Mouse (Mus musculus): ENCODE data around the gene Ntn3.

Gene Ntn3

DNA sequence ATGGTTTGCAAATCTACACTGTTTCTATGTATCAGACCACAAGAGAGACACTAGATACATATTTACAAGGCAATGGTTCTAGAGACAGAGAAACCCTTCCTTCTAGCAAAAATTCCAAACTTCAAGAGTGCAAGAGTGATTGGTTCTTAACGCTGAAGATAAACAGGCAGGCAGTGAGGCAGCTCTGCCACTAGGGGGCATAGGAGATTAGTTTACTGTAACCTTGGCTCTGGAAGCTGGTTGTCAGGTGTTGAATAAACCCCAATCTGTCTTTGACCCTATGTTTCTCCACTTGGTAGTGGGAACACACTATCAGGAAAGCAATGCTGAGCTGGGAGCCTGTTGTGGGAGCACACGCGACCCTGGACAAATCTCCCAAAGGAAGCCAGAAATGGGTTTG lies 35.9 kb downstream of the Ntn3 start:
- DNase-seq, result peak; percentile 76

DNA sequence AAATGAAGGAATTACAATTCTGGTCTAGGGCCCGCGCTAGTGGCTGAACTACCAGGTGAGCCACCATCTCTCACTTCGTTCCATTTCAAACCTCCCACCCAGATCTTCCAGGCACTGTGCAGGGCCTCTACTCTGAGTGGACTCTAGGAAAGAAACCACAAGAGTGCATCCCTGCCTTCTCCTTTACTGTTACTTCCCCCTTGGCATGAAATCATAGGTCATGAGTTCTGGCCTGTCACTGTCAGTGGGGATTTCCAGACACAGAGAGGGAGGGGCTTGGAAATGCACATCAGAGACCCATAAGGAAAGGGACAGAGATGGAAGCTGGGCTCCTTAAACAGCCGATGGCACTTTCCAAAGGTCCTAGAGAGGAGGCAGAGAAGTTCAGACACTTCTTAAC lies 37.6 kb downstream of the Ntn3 start:
- DNase-seq, result no peak

DNA sequence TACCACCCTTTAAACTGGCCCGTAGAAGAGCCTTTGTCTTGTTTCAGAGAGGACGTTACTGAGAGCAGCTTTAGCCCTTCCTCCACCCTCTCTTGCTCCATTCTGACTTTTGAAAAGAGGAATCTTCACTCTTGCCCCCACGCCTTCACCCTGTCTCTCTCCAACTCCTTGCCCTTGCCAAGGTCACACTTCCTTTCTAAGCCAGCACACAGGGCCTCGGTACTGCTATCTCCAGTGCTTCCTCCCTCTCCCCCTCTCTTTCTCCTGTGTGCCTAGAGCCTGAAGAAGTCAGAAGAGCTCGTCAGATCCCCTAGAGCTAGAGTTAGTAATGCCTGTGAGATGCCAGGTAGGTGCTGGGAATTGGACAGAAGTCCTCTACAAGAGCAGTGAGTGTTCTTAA lies 38.6 kb downstream of the Ntn3 start:
- DNase-seq, result no peak

DNA sequence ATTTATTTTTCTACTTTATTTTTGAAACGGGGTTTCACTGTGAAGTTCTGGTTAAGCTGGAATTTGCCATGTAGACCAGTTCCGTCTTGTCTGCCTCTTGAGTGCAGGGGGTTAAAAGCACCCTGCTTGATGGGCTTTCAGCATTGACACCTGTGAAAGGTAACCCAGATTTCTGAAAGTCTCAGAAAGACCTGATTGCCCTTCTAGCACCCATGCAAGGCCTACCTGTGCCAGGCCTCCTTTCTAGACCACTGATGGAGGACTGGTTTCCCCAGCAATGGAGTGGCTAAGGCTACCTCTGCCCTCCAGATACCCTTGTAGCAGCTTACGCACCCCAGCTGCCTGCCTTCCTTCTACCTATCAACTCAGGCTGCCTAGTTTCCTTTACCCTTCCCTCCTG lies 39.2 kb downstream of the Ntn3 start:
- no peak for DNase-seq

DNA sequence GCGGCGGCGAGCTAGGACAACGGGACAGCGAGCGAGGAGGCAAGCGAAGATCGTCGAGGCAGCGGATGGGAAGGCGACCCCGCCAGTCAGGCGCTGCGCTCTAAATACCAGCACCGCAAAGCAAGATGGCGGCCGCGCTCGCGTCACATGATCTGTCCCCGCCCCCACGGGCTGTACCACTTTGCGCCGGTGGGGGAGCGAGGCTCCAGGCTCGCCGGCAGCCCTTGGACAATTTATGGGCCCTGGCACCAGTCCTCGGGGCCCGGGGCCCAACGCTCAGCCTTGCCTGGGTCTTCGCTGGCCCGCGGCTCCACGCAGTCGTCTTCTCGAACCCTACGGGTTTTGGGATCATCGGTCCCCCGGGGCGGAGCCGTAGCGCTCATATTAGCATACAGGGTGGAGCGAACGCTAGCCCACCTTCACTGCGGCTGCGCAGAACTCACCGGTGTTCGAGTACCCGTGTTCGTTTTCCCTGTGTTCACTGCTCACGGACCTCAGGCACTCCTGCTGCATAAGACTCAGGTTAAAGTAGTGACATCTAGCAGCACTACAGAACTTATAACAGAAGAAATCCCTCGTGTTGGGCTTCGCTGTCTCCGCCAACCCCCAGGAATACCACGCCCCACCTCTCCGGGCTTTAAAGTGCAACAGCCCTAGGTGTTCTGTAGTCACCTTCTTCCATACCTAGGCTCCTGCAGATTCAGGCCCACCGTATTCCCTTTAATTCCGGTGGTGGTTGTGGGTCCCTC lies 39.8 kb downstream of the Ntn3 start, which contains the start of gene Atp6v0c:
TSS of gene Atp6v0c (minus strand) at position 386 of the 749 bp plus-strand sequence.
- DNase-seq, result peak; percentile 97

DNA sequence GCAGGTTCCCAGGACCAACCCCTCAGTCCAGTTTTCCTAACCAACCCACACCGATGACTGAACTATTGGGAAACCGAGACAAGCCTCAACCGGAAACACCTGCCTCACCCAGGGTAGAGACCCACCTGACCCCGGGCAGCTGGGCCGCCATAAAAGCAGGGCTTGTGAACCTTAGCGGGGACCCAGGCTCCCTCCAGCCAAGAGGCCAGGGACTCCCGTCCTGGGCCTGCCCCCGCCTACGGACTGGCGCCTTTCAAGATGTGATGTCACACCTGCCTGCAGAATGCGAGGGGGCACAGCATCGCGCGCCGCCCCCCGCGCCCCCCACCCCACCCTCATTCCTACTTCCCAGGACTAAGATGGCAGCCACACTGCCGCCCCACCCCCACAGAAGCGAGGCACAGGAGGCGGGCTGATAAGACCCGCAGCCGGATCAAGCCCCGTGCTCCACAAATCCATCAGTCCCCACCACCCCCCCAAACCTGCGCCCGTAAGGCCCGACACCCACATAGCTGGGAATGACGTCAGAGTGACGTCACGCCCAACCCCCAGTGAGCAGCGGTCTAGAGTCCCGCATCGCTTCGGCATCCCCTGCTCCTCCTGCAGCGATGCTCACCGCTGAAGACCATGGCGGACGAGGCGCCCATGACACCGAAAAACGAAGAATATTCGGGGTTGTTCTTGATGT lies 40.6 kb downstream of the Ntn3 start:
- peak; percentile 76 for DNase-seq

DNA sequence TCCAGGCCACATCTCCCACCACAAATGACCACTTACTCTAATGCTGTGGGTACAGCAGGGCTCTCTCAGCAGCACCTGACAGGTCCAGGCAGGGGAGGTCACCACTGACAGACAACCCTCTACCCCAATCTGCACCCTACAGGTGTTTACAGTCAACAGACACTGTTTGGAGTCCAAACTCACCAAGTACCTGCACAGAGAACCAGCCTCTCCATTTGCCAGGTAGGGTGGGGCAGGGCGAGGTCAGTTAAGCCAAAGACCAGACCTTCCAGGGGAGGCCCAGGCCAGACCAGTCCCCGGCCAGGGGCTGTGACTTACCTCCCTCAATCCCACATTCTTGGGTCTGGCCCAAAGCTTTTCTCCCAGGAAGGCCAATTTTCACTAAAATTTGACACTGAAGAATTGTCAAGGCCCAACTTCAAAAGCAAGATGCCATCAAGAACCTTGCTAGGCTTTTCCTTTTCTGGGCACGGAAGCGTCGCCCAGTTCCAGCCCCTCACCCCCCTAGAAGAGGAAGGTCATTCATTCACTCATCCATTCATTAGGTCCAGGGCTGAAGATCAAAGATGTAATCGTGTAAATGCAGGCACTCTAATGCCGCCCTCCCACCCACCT lies 41.3 kb downstream of the Ntn3 start:
- no peak for DNase-seq

DNA sequence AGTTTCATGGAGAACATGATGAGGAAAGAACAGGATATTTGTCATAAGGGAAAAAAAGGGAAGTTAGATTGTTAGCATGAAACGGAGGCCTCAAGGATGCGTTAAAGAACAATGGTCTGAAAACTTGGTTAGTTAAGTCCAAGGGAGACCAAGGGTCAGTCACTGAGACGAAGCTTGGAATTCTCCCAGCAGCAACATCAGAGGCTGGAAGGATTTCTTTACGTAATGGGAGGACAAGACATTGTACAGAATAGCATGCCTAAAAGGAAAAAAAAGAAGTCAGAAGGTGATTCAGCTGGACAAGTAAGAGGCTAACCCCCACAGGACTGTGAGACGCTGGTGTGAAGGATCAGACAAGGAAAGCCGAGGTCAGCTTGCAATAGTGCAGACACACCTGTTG lies 42.2 kb downstream of the Ntn3 start:
- peak; percentile 39 for DNase-seq

DNA sequence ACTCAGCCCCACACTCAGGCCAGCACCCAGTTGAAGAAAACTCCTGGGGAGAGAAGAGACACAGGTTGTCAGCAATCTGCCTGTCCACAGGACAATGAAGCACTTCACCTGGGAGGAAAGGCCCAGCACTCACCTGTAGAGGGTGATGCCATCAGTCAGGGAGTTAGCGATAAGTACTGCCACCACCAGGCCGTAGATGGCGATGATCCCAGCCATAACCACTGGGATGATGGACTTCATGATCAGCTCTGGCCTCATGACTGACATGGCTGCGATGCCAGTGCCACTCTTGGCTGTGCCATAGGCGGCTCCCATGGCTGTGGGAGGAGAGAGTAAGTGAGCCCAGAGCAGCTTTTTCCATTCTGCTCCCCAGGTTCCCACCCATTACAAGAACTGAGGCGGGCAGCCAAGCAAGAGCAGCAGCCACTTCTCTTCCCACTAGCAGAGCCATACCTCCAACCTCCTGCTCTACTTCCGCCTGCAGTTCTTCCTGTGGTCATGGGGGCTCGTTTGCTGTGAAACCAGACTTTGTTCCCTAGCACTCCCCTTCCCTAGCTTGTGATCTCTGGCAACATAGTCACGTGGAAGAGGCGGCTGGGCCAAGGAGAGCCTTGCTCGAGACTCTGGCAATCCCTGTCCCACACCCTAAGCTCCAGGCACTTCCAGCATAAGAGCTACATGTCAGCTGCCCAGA lies 44.6 kb downstream of the Ntn3 start:
- peak; percentile 70 for DNase-seq

DNA sequence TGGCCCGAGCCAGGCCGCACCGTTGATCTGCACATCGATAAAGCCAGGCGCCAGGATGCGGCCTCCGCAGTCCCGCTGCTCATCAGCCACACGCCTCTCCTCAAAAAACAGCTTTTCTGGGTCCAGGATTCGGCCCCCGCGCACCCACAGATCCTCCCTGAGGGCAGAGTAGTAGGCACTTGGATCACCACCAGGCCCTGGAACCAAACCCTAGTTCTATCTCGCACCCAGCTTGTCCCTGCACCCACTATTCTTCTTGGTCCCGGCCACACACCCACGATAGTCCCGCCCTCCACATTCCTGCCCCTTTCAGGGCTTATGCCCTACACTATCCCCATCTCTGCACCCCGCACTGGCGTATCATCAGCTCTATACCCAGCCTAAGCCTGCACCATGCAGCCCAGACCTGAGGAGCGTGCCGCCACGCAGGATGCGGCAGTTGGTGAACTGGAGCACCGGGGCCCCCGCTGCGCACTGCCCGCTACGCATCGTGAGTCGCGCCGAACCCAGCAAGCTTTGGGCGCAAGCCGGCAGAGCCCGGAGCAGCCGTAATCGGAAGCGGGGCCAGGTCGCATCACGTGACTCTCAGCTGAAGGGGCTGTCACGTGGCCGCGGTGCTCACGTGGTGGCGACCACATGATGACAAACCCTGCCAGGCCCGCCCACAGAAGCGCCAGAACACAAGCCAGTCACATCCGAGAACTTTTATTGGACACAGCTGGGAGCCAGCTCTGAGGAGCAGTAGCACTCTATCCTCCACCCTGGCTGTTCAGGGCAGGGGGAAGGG lies 46.0 kb downstream of the Ntn3 start, which contains the start of gene Amdhd2:
TSS of gene Amdhd2 (minus strand) at position 591 of the 787 bp plus-strand sequence.
- DNase-seq, result peak; percentile 99

DNA sequence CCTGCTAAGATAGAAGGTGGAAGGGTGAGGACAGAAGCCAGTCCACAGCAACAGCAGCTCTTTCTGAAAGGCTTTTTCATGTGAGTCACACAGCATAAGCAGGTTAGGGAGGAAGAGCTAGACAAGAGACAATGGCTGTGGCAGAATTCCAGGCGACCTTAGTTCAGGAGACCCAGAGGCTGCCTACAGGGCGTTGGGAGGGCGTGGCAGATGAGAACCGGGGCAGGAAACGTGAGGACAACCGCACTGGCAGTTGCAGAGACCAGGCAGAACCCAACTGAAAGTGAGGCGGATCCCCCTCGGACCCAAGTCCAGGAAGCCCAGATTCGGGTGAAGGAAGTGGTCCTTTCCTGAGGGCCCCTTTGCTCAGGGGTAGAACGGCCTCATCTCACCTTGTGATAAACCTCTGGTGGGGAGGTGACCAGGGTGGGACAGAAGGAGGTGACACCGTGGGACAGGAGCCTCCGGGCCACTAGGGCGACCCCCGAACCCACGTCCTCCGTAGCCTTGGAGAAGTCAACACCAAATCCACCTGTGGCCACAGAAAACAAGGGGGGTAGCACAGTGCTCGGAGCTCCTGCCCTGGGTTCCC lies 46.7 kb downstream of the Ntn3 start:
- DNase-seq, result peak; percentile 88

DNA sequence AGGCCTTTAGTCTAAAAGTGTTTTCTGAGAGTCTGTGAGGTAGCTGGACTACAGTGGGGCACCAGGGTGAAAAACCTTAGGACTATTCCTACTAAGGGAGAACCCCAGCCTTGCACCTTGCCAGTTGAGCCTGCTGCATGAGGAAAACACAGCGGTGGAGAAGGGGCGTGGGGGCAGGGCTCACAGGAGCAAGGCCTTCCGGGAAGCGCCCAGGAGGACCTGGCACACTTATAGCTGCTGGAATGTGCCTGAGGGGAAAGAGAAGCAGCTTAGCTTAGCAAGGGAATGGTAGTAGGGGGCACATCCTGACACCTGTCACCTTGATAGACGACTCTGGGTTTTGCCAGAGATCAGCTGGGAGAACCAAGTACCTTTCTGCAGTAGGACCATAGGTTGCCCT lies 47.9 kb downstream of the Ntn3 start:
- DNase-seq, result no peak

DNA sequence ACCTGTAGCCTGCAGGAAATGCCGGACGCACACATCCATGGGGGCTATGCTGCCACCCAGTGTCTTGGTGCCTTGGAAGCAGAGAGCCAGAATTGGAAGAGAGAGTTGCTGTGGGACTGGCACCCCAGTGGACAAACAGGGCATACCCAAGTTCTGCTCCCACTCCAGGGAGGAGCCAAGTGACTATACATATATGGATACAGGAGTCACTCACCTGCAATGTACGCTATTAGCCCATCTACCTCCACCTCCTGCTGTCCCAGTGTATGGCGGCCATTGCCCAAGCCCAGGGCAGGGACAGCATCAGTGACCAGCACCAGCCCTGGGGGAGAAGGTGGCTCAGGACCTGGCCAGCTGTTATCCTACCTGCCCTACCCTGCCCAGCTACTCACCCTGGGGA lies 51.8 kb downstream of the Ntn3 start:
- DNase-seq, result no peak

DNA sequence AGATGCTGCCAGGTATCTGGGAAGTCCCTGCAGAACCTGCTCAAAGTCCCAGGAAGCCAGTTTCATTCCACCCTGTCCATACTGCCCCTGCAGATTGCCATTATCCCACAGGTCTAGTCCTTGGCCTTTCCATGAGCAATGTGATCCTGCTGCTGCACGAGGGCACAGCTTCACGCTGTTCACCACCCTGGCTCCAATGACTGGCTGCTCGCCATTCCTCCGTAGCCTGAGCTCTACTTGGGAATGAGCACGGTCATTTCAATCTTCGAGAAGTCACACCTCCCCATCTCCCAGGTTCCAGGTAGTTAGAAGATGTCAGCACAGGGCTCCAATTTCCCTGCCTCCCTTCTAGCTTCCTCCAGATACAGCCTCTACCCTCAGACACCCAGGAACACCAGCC lies 52.2 kb downstream of the Ntn3 start:
- no peak for DNase-seq

DNA sequence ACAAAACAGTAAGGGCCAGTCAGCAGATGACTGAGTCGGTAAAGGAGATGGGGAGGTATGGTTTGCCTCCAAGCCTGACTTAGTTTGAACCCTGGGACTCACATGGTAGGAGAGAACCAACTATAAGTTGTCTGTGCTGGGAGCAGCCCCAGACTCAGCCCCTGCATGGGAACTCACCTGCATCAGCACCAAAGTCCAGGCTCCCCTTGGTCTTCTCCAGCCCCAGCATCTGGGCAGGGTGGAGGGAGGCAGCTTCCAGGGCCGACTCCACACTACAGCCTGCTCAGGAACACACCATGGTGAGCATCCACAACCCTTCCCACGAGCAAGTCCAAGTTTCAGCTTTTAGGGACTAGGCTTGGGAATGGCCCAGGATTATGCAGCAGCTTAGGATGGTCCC lies 52.9 kb downstream of the Ntn3 start:
- DNase-seq, result no peak

DNA sequence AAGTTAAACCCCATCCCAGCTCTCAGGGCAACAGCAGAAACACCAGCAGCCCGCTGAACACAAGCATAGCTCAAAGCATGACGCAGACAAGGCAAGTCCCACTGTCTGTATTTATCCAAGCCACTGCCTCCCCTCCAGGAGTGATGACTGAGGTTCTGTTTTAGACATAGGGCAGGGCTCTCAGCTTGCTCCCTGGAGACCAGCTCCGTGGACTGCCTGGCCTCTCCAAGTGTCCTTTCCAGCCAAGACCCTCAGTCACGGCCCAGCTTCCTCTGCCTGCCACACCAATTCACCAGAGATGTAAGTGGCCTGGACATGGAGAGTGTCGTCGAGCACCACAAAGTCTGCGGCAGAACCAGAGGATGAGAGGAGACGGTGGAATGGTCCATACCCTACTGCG lies 53.6 kb downstream of the Ntn3 start:
- DNase-seq, result no peak

DNA sequence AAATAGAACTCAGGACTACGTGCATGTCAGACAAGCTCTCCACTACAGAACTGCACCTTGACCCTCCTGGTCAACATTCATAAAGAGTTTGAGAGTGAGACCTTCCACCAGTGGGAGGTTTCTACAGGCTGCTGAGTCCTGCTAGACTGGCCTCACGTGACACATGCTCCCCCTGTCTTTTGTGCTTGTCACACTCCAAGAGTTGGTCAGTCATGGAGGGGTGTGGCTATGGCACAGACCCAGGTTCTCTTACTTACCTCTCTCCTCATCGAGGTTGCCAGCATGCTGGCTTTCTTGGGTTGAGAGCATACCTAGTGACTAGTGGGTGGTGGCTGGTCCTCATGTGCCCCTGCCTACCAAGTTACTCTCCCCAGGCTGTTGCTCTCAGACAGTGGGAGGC lies 54.9 kb downstream of the Ntn3 start:
- peak; percentile 85 for DNase-seq
